11 mouse cellular contexts compared by ENCODE assay signal in the genomic region with DNA sequence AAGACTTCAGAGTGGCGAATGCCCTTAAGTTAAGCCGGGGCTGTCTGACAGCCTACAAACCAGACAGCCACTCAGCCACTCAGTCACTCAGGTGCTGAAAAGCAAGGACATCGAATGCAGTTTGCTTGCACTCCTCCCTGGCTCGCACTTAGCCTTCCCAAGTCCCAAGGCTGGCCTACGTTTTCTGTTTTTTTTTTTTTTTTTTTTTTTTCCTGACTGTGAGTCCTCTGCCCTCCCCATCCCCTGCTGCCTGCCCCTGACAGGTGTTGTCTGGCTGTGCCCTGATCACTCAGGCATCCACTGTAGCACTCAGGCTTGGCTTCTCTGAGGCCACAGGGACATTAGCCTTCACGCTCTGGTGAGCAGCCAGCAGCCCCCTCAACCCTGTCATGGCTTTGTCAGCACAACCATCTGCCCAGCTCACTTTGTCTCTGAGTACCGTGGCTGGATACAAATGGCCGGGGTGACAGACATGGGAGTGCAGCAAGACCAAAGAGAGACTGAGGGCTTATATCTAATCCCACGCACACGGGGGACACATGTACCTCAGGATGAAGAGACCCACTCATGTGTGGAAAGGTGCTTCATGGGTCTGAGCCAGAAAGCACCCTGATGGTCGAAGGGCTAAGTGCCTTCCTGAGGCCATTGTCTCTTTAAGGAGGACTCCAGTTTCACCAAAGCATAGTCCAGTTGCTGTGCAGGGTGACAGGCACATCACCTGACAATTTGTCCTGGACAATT. TPM values are rescaled to one million over a fixed set of nuclear protein-coding genes. Genes with fewer than 3 reads are reported as not detected.
DNase-seq lines count a peak whose midpoint lies in the region; ATAC-seq lines count a peak whose summit lies in the region.
"Had no signal": no experiment of that assay in that cellular context is flagged by ENCODE, and none has a peak within 500 bp of the region (broad histone marks: within the 10 kb centered on the region; RNA-seq: fewer than 3 reads in every experiment).

No protein-coding gene starts in this region.

- no peaks in the 10 kb centered on the region for H3K9me3 ChIP-seq in intestine, embryonic 15.5 days
- H3K9me3 ChIP-seq in intestine, embryonic 16.5 days (ENCODE audit: control insufficient read depth, low read length), result no peaks in the 10 kb centered on the region
- H3K9me3 ChIP-seq in neural tube, embryonic 13.5 days, result no peaks in the 10 kb centered on the region
- H3K9me3 ChIP-seq: limb, embryonic 13.5 days had no signal

- peak; percentile 26 for DNase-seq in embryo, embryonic 9.5 days (ENCODE audit: extremely low spot score)
- peak; percentile 83 for DNase-seq in kidney, adult 18-20 months
- DNase-seq in natural killer cell, adult 2 months (ENCODE audit: low spot score in 2 of 2), result no peak
- no peak for DNase-seq in urinary bladder, postnatal 14 days (ENCODE audit: low spot score)
- DNase-seq in liver, result no peak
- DNase-seq: thymus, adult 2 months had no signal

- no peak overlapping the region for H3K4me2 ChIP-seq in intestine, embryonic 15.5 days (replicated peaks)
- H3K4me2 ChIP-seq in intestine, embryonic 16.5 days (ENCODE audit: low read depth, low read length), result no peak overlapping the region
- no peak overlapping the region for H3K4me2 ChIP-seq in neural tube, embryonic 13.5 days
- H3K4me2 ChIP-seq: limb, embryonic 13.5 days had no signal

- no peaks in the 10 kb centered on the region for H3K27me3 ChIP-seq in intestine, embryonic 15.5 days (replicated peaks)
- H3K27me3 ChIP-seq in intestine, embryonic 16.5 days (replicated peaks; ENCODE audit: control insufficient read depth, insufficient read depth, low read length), result no peaks in the 10 kb centered on the region
- no peaks in the 10 kb centered on the region for H3K27me3 ChIP-seq in neural tube, embryonic 13.5 days
- H3K27me3 ChIP-seq: limb, embryonic 13.5 days had no signal

- H3K4me3 ChIP-seq in intestine, embryonic 15.5 days (replicated peaks), result no peak overlapping the region
- no peak overlapping the region for H3K4me3 ChIP-seq in intestine, embryonic 16.5 days (ENCODE audit: low read length)
- no peak overlapping the region for H3K4me3 ChIP-seq in neural tube, embryonic 13.5 days
- H3K4me3 ChIP-seq: erythroblast, embryonic 14.5 days; limb, embryonic 13.5 days had no signal

- WGBS in intestine, embryonic 15.5 days, result 79% methylated on average over 11 of the region's 11 CpGs
- 79% methylated on average over 11 of the region's 11 CpGs for WGBS in intestine, embryonic 16.5 days
- 48% methylated on average over 11 of the region's 11 CpGs for WGBS in neural tube, embryonic 13.5 days

- no peak overlapping the region for H3K27ac ChIP-seq in intestine, embryonic 15.5 days
- H3K27ac ChIP-seq in intestine, embryonic 16.5 days (ENCODE audit: low read length), result no peak overlapping the region
- H3K27ac ChIP-seq in neural tube, embryonic 13.5 days (replicated peaks), result peak overlapping the region; percentile 55
- H3K27ac ChIP-seq: limb, embryonic 13.5 days had no signal

- no peak overlapping the region for H3K9ac ChIP-seq in intestine, embryonic 15.5 days
- H3K9ac ChIP-seq in intestine, embryonic 16.5 days (ENCODE audit: low read depth, low read length), result no peak overlapping the region
- H3K9ac ChIP-seq in neural tube, embryonic 13.5 days, result peak overlapping the region; percentile 22; the same call in 1 of the 2 replicates
- H3K9ac ChIP-seq: limb, embryonic 13.5 days had no signal

- 0 out of 2 replicates have a peak, but pooled peaks have one; percentile 8 for ATAC-seq in intestine, embryonic 15.5 days
- ATAC-seq in intestine, embryonic 16.5 days, result no peak
- peak; percentile 54; the same call in 1 of the 2 replicates for ATAC-seq in neural tube, embryonic 13.5 days (ENCODE audit: low read depth)

- H3K36me3 ChIP-seq in intestine, embryonic 15.5 days, result peaks cover 51% of the 10 kb centered on the region
- peaks cover 14% of the 10 kb centered on the region for H3K36me3 ChIP-seq in intestine, embryonic 16.5 days (ENCODE audit: control insufficient read depth, insufficient read depth, low read length)
- peaks cover 65% of the 10 kb centered on the region for H3K36me3 ChIP-seq in neural tube, embryonic 13.5 days

- no peaks in the 10 kb centered on the region for H3K4me1 ChIP-seq in intestine, embryonic 15.5 days (replicated peaks)
- H3K4me1 ChIP-seq in intestine, embryonic 16.5 days (ENCODE audit: control insufficient read depth, insufficient read depth, low read length), result no peaks in the 10 kb centered on the region
- H3K4me1 ChIP-seq in neural tube, embryonic 13.5 days (replicated peaks), result peaks cover 14% of the 10 kb centered on the region
- H3K4me1 ChIP-seq: limb, embryonic 13.5 days had no signal

RNA-seq across cellular contexts. Expression of a gene that starts 11.9 kb away (rescaled TPM):
- polyA plus RNA-seq in intestine, embryonic 15.5 days (2015; fragmentation: Nextera tagmentation; extraction: Ambion mirVana), result 73.0 and 77.0 TPM in 2 replicates
- polyA plus RNA-seq in intestine, embryonic 16.5 days (2015; fragmentation: Nextera tagmentation; extraction: Ambion mirVana), result 81.3 and 83.5 TPM in 2 replicates
- 65.5 and 69.2 TPM in 2 replicates for polyA plus RNA-seq in neural tube, embryonic 13.5 days (2015; fragmentation: Nextera tagmentation; extraction: Ambion mirVana)

RNA-seq across cellular contexts. Expression of a gene that starts 44.0 kb away (rescaled TPM):
- polyA plus RNA-seq in intestine, embryonic 15.5 days (2015; fragmentation: Nextera tagmentation; extraction: Ambion mirVana), result 0.25 and 0.28 TPM in 2 replicates
- polyA plus RNA-seq in intestine, embryonic 16.5 days (2015; fragmentation: Nextera tagmentation; extraction: Ambion mirVana), result 0.11 and 0.16 TPM in 2 replicates
- polyA plus RNA-seq in neural tube, embryonic 13.5 days (2015; fragmentation: Nextera tagmentation; extraction: Ambion mirVana), result 3.0 TPM in 2 replicates
- polyA plus RNA-seq: erythroblast, embryonic 14.5 days had no signal

RNA-seq across cellular contexts. Expression of a gene that starts 46.2 kb away (rescaled TPM):
- polyA plus RNA-seq in intestine, embryonic 15.5 days (2015; fragmentation: Nextera tagmentation; extraction: Ambion mirVana), result 59.6 and 60.4 TPM in 2 replicates
- polyA plus RNA-seq in intestine, embryonic 16.5 days (2015; fragmentation: Nextera tagmentation; extraction: Ambion mirVana), result 58.2 and 58.3 TPM in 2 replicates
- 33.3 and 33.8 TPM in 2 replicates for polyA plus RNA-seq in neural tube, embryonic 13.5 days (2015; fragmentation: Nextera tagmentation; extraction: Ambion mirVana)

RNA-seq across cellular contexts. Expression of a gene that starts 53.6 kb away (rescaled TPM):
- 10.7 and 11.3 TPM in 2 replicates for polyA plus RNA-seq in intestine, embryonic 15.5 days (2015; fragmentation: Nextera tagmentation; extraction: Ambion mirVana)
- 8.3 and 10.2 TPM in 2 replicates for polyA plus RNA-seq in intestine, embryonic 16.5 days (2015; fragmentation: Nextera tagmentation; extraction: Ambion mirVana)
- 9.0 and 10.6 TPM in 2 replicates for polyA plus RNA-seq in neural tube, embryonic 13.5 days (2015; fragmentation: Nextera tagmentation; extraction: Ambion mirVana)

Comparison
In these comparisons a context has a peak if more than half of its experiments do, and no peak if none do; other contexts are left out.
1. DNase-seq: peak in embryo, embryonic 9.5 days (single experiment) and kidney, adult 18-20 months (single experiment); none in natural killer cell, adult 2 months (0 of 2), urinary bladder, postnatal 14 days (single experiment) and liver (single experiment).